Mouse (Mus musculus) small intestine, adult 2 months (tissue): ENCODE data around the gene Pigz.

Source experiments
- CTCF ChIP-seq: fragments of 200-500 bp; IDR thresholded peaks from 2 replicates; pipeline ENCODE4 v1.5.1; 2012; ENCODE audit warnings: low read depth, mild to moderate bottlenecking, control low read depth, inconsistent platforms, low read length, moderate library complexity, mixed read lengths; ENCODE audit not compliant: insufficient replicate concordance, insufficient read length; ENCODE audit errors: extremely low read depth
- POLR2A ChIP-seq: fragments of 200-500 bp; IDR thresholded peaks from 2 replicates; pipeline ENCODE4 v1.6.1; 2012; ENCODE audit warnings: low read depth, mild to moderate bottlenecking, control low read depth, inconsistent platforms, low read length, moderate library complexity

DNA sequence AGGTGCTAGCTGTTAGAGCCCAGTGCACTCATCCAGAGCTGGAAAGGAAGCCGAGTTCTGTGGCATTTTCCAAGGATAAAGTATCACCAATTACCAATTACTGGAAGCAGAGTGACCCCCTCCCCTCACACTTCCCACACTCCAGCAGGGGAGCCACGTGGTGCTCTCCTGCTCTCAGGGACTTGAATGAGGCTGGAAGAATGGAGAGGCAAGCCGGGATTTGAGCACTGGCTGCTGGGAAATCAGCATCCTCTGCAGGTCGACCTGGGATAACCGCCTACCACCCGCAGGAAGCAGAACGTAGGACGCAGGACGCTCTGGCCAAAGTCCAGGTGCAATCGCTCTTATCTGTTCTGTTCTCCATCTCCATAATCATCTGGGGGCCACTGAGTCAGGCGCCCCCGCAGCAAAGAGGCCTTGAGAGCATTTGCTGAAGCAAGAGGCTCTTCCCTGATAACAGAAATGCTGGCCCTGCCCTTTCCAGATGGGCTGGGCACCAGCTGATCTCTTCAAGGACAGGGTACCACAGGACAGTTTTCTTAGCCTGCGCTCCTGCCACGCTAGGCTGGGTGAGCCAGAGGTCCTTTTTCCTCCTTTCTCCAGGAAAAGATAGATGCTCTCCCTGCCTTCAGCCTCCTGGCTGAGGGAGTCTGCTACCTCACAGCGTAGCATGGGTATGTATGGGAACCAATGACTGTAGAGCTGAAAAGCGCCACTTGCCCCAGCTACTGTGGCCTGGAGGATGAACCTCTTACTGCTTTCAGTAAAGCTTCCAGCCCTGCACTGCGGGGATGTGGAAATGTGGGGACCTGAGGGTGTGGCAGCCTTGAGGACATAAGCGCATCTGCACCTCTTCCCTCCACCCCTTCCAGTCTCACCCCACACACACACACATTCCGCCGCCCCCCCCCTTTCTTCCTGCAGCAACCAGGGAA is 27.5 kb upstream of the Pigz start:
- TF ChIP-seq CTCF = no peak
- TF ChIP-seq POLR2A = no peak
